In the genomic region with DNA sequence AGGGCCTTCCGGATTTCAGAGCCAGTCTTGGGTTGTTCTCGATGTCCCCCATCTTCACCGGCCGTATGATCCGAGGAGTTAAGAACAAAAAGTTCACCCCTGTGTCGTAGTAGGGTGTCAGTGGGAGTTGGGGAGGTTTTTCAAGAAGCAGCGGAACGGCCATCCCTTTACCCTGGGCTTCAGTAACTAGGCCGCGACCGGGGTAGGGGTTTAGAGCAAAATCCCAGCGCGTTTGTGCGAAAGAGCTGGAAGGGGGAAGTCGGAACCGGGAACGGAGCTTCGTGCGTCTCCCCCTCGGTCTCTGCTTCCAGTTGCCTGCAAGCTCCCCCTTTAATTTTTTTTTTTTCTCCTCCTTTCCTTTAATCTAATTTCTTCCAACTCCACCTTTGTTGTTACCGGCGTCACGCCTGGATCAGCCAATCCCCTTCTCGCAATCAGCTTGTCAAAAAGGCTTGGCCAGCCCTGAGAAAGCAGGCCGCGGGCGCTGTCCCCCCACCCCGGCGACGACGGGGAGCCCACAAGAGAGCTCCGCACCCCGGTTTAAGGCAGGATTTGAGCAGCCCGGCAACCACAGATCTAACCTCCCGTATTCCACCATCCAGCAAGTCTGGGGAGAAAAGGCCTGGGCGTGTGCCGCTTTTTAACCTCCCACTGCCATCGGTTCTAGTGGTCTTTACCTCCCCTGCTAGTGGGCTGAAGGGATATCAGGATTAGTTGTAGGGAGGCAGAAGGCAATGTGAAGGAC, we compare ENCODE assay signal across 8 mouse cellular contexts. TPM values are rescaled to one million over a fixed set of nuclear protein-coding genes. Genes with fewer than 3 reads are reported as not detected.
DNase-seq lines count a peak whose midpoint lies in the region; ATAC-seq lines count a peak whose summit lies in the region.

No protein-coding gene starts in this region.

- peak overlapping the region; percentile 93 for H3K4me2 ChIP-seq in intestine, embryonic 14.5 days (ENCODE audit: low read length)

- no peaks in the 10 kb centered on the region for H3K27me3 ChIP-seq in intestine, embryonic 14.5 days (replicated peaks; ENCODE audit: control insufficient read depth, insufficient read depth, low read length)
- peaks cover 22% of the 10 kb centered on the region for H3K27me3 ChIP-seq in megakaryocyte, embryonic 14.5 days (replicated peaks)

- WGBS in intestine, embryonic 14.5 days = under 1% methylated on average over 38 of the region's 38 CpGs

- ATAC-seq in intestine, embryonic 14.5 days (replicated peaks; ENCODE audit: low FRiP score, low TSS enrichment, low read depth) = 0 out of 2 replicates have a peak, but pooled peaks have one; percentile 13

- peaks cover 4% of the 10 kb centered on the region for H3K36me3 ChIP-seq in intestine, embryonic 14.5 days (ENCODE audit: control insufficient read depth, insufficient read depth, low read length)
- peaks cover 10% of the 10 kb centered on the region for H3K36me3 ChIP-seq in megakaryocyte, embryonic 14.5 days (replicated peaks; ENCODE audit: low read length)

- H3K9me3 ChIP-seq in intestine, embryonic 14.5 days (ENCODE audit: control insufficient read depth, low read length) = no peaks in the 10 kb centered on the region
- no peaks in the 10 kb centered on the region for H3K9me3 ChIP-seq in megakaryocyte, embryonic 14.5 days

- H3K4me1 ChIP-seq in intestine, embryonic 14.5 days (replicated peaks; ENCODE audit: control insufficient read depth, insufficient read depth, low read length) = peaks cover 21% of the 10 kb centered on the region
- H3K4me1 ChIP-seq in megakaryocyte, embryonic 14.5 days = peaks cover 26% of the 10 kb centered on the region

- peak overlapping the region; percentile 99 for H3K9ac ChIP-seq in intestine, embryonic 14.5 days (ENCODE audit: low read length)

- intact Hi-C loops in left cerebral cortex, postnatal 10 days (cut with DNase I) = loop anchor here (2.0 kb wide), 1 partner anchor 87 kb away; a partner anchor contains a TSS

- peak; percentile 91 for DNase-seq in adrenal gland, adult 8-10 months
- peak; percentile 88 for DNase-seq in embryo, embryonic 11 days
- DNase-seq in gastrocnemius, postnatal 25 days = peak; percentile 85
- DNase-seq in intestine, embryonic 14.5 days (ENCODE audit: low spot score) = peak; percentile 85
- peak; percentile 92 for DNase-seq in left cerebral cortex, postnatal 10 days (ENCODE audit: extremely low spot score in 1 of 2, low spot score in 2 of 2)
- DNase-seq in right cerebral cortex, postnatal 10 days (ENCODE audit: low spot score in 2 of 2) = peak; percentile 95 to 97
- peak; percentile 69 for DNase-seq in urinary bladder, postnatal 25 days (ENCODE audit: low spot score)

- H3K4me3 ChIP-seq in intestine, embryonic 14.5 days (ENCODE audit: low read depth, low read length) = peak overlapping the region; percentile 99
- peak overlapping the region; percentile 92 for H3K4me3 ChIP-seq in megakaryocyte, embryonic 14.5 days (replicated peaks)

- H3K27ac ChIP-seq in intestine, embryonic 14.5 days (ENCODE audit: low read depth) = peak overlapping the region; percentile 98

RNA-seq across cellular contexts. Expression of a gene that starts 0.6 kb away (rescaled TPM):
- total RNA-seq in adrenal gland, adult 8-10 months (2022) = 100 to 1,000 TPM in 1 of 4 experiments, 10 to 100 TPM in 3; 87.3 to 115 (median 94.5) TPM
- 10 to 100 TPM; 36.6 to 37.8 TPM for total RNA-seq in gastrocnemius, postnatal 25 days (2021)
- 85.5 and 86.0 TPM in 2 replicates for polyA plus RNA-seq in intestine, embryonic 14.5 days (2014; fragmentation: Nextera tagmentation; extraction: Ambion mirVana)
- 100 to 1,000 TPM in 1 of 2 experiments, 10 to 100 TPM in 1; 97.0 to 100 TPM for total RNA-seq in left cerebral cortex, postnatal 10 days (2021)
- 46.9 and 85.8 TPM in 2 replicates for polyA plus RNA-seq in megakaryocyte, embryonic 14.5 days (2012; ENCODE audit: insufficient read depth, low replicate concordance)

RNA-seq across cellular contexts. Expression of a gene that starts 23.7 kb away (rescaled TPM):
- total RNA-seq in adrenal gland, adult 8-10 months (2022) = 10 to 100 TPM; 51.0 to 53.8 (median 52.3) TPM
- 10 to 100 TPM; 12.4 to 13.1 TPM for total RNA-seq in gastrocnemius, postnatal 25 days (2021)
- polyA plus RNA-seq in intestine, embryonic 14.5 days (2014; fragmentation: Nextera tagmentation; extraction: Ambion mirVana) = 17.5 and 18.1 TPM in 2 replicates
- 100 to 1,000 TPM; 187 TPM for total RNA-seq in left cerebral cortex, postnatal 10 days (2021)
- polyA plus RNA-seq in megakaryocyte, embryonic 14.5 days (2012; ENCODE audit: insufficient read depth, low replicate concordance) = 64.8 and 80.0 TPM in 2 replicates

RNA-seq across cellular contexts. Expression of a gene that starts 35.4 kb away (rescaled TPM):
- 10 to 100 TPM; 59.6 to 67.4 (median 63.3) TPM for total RNA-seq in adrenal gland, adult 8-10 months (2022)
- total RNA-seq in gastrocnemius, postnatal 25 days (2021) = 10 to 100 TPM; 11.5 to 14.6 TPM
- polyA plus RNA-seq in intestine, embryonic 14.5 days (2014; fragmentation: Nextera tagmentation; extraction: Ambion mirVana) = 50.5 and 55.5 TPM in 2 replicates
- 10 to 100 TPM; 61.2 to 64.4 TPM for total RNA-seq in left cerebral cortex, postnatal 10 days (2021)
- 46.7 and 48.3 TPM in 2 replicates for polyA plus RNA-seq in megakaryocyte, embryonic 14.5 days (2012; ENCODE audit: insufficient read depth, low replicate concordance)

RNA-seq across cellular contexts. Expression of a gene that starts 45.9 kb away (rescaled TPM):
- total RNA-seq in adrenal gland, adult 8-10 months (2022) = under 1 TPM; 0.06 to 0.70 (median 0.31) TPM
- total RNA-seq in gastrocnemius, postnatal 25 days (2021) = under 1 TPM; 0.08 to 0.56 TPM
- 1.8 and 2.8 TPM in 2 replicates for polyA plus RNA-seq in intestine, embryonic 14.5 days (2014; fragmentation: Nextera tagmentation; extraction: Ambion mirVana)
- total RNA-seq in left cerebral cortex, postnatal 10 days (2021) = 1 to 10 TPM in 1 of 2 experiments, under 1 TPM in 1; 0.47 to 1.2 TPM
- 0.13 and 2.8 TPM in 2 replicates for polyA plus RNA-seq in megakaryocyte, embryonic 14.5 days (2012; ENCODE audit: insufficient read depth, low replicate concordance)

RNA-seq across cellular contexts. Expression of a gene that starts 51.6 kb away (rescaled TPM):
- 1 to 10 TPM in 2 of 4 experiments, under 1 TPM in 2; 0.20 to 1.2 (median 0.78) TPM for total RNA-seq in adrenal gland, adult 8-10 months (2022)
- 10 to 100 TPM; 70.0 to 71.3 TPM for total RNA-seq in gastrocnemius, postnatal 25 days (2021)
- 0.08 and 0.16 TPM in 2 replicates for polyA plus RNA-seq in intestine, embryonic 14.5 days (2014; fragmentation: Nextera tagmentation; extraction: Ambion mirVana)
- under 1 TPM; 0.49 to 0.71 TPM for total RNA-seq in left cerebral cortex, postnatal 10 days (2021)
- not detected in 2 replicates for polyA plus RNA-seq in megakaryocyte, embryonic 14.5 days (2012; ENCODE audit: insufficient read depth, low replicate concordance)

Comparison
In these comparisons a context has a peak if more than half of its experiments do, and no peak if none do; other contexts are left out.
1. Peak in every context shown above with its lines: DNase-seq, ATAC-seq, H3K4me3 ChIP-seq and H3K27ac ChIP-seq.